Mouse (Mus musculus) left cerebral cortex, adult 18-20 months (tissue): ENCODE measurements around the gene Gucd1. TPM values are rescaled to one million over a fixed set of nuclear protein-coding genes. Genes with fewer than 3 reads are reported as not detected.

Source experiments
- DNase-seq, 2 experiments: peaks; one replicate each; pipeline ENCODE4 v3.0.0; 2021 to 2022; ENCODE audit warnings: low spot score in 2 of 2, mixed read lengths in 1 of 2
- total RNA-seq, 2 experiments: library from RNA; stranded (reverse); gene quantifications; 2 replicates each; pipeline ENCODE4 v1.2.3; 2021

Gucd1 gene
- total RNA-seq, 2 experiments from 2014 or later = 15.3 to 15.9 TPM

- DNase-seq = no peak
Measured at GRCm38 (mm10) chr10:75332268-75332667, 185.5 kb downstream of the Gucd1 start.

- no peak for DNase-seq
Measured at GRCm38 (mm10) chr10:75328201-75328704, 189.5 kb downstream of the Gucd1 start.

DNA sequence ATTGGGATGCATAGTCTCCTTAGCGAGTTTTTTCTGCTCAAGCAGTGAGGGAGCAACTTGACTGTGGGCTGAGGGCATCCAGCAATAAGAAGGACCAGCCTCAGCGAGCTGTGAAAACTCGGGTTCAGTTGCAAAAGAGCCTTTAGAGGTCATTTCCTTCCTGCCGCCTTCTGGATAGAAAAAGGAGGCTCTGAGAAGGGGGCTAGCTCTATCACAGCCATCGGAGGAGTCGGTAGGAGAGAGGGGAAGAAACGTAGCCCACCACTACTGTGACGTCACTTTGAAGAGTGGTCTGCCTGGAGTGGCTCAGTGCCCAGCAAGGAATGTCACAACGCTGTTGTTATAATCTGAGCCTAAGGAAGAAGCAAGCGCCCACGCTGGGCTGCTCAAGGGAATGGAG lies 190.7 kb downstream of the Gucd1 start:
- no peak for DNase-seq

DNA sequence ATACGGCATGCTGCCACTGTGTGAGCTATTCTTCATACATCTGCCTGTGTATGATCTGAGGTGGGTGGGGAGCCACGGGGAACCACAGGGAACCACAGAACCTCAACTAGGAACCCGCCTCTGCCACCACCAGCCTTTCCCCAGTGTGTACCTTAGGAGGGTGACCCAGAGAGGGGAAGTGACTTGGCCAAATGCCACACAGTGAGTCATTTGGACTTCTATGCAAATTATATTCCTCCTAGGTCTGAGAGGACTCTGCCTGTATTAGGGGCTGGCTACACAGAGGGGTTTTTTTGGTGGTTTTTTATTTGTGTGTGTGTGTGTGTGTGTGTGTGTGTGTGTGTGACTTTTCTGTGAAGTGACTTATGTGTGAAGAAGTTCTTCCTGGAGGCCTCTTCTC lies 191.2 kb downstream of the Gucd1 start:
- DNase-seq = no peak

DNA sequence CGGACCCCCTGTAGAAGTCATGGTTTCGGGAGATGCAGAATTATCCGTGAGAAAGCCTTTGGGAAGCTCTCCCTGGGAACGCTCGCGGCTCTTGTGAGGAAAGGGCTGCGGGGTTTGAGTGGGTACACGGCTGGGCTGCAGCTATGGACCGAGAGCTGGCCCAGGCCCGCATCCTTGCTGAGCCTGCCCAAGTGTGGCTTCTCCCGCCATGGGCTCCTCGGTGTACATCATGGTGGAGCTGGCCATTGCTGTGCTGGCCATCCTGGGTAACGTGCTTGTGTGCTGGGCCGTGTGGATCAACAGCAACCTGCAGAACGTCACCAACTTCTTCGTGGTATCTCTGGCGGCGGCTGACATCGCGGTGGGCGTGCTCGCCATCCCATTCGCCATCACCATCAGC lies 192.0 kb downstream of the Gucd1 start:
- DNase-seq = no peak

- DNase-seq = no peak
Measured at GRCm38 (mm10) chr10:75324391-75324790, 193.4 kb downstream of the Gucd1 start.

- no peak for DNase-seq
Measured at GRCm38 (mm10) chr10:75323986-75324385, 193.8 kb downstream of the Gucd1 start.

DNA sequence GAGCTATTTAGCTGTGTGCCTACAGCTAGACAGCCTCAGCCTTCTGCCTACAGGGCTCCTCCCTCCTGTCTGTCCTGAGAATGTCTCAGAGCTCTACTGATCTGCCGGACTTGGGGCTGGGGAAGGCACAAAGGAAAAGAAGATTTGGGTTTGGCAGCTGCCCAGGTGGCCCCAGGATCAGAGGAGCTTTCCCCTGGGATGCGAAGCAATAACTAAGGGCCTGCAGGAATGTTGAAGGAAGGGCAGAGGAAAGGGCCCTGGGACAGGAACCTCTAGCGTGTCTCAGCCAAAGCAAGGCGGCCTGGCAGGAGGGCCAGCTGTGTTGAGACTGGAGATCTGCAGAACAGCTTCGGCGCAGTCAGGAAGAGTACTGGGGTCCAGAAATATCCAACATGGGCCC lies 194.8 kb downstream of the Gucd1 start:
- no peak for DNase-seq

DNA sequence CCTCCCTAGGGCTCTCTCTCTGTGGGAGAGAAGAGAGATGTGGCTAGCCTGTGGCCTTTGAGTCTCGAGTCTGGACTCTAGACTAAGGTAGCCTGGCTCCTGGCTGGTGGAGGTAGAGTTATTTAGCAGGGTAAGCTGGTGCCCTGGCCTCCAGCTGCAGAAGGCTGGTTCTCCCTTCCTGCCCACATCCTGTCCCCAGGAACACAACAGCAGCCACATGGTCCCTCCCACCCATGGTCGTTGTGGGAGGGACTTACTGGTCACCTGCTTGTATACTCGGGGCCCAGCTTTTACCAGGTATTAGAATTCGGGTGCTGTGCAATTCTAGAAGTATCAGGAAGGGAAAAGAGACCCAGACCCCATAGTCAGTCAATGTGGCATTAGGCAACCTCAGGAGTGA lies 197.5 kb downstream of the Gucd1 start:
- no peak for DNase-seq

DNA sequence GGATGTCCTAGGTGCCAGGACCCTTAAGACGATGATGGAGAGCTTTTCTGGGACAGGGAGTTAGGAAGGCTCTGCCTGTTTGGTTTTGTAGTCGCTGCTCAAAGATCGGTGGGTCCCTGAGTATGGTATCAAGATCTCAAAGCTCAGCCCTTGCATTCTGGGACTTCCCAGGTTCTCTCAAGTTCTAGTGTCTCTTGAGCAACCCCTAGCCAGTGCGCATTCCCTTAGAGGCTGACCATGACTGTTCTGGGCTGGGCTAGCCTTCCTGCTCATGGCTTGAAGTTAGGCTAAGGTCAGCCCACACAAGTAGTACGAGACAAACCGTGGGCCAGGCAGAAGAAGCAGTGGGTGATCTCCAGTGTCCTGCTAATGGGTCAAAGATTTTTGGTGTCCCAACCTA lies 199.6 kb downstream of the Gucd1 start:
- DNase-seq = no peak

- DNase-seq = peak; percentile 52 to 55
Measured at GRCm38 (mm10) chr10:75316908-75317761, 200.6 kb downstream of the Gucd1 start.

GRCm38 (mm10) chr10:75316872-75316907 lies 201.1 kb downstream of the Gucd1 start, which contains the start of gene Adora2a:
Gene Adora2a (plus strand): TSS chr10:75316877.
- DNase-seq = no peak

DNA sequence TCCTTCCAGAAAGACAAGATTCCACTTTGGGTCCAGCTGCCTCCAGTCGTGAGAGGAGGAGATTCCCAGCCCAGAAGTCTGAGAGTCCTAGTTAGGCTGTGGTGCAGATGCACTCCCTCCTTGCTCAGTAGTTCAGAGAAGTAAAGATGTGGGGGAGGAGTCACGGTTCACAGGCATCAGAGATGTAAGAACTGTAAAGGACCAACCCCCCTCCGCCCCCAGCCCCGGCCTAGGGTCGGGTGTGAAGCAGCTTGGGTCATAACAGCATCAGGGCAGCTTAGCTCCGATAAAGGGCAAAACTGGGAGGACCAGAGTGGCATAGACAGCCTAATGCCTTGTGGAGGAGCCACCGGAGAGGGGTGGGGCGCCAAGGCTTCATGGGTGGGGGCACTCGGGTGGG lies 201.3 kb downstream of the Gucd1 start:
- DNase-seq = no peak

DNA sequence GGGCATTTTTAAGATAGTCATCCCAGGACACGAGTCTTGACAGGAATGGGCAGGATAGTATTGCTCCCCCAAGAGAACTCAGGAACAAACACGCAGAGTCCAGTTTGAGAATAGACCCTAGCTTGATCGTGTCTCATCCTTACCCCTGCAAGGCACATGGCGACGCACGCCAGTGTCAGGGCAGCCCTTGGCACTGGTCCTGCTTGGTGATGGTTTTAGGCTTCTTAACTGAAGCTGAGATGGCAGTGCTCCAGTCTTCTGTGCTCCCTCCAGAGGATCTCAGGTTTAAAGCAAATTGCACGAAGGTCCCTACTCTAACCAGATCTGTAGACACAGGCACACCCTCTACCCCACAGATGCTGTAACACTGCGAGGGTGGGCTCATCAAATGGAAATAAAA lies 202.0 kb downstream of the Gucd1 start:
- no peak for DNase-seq

DNA sequence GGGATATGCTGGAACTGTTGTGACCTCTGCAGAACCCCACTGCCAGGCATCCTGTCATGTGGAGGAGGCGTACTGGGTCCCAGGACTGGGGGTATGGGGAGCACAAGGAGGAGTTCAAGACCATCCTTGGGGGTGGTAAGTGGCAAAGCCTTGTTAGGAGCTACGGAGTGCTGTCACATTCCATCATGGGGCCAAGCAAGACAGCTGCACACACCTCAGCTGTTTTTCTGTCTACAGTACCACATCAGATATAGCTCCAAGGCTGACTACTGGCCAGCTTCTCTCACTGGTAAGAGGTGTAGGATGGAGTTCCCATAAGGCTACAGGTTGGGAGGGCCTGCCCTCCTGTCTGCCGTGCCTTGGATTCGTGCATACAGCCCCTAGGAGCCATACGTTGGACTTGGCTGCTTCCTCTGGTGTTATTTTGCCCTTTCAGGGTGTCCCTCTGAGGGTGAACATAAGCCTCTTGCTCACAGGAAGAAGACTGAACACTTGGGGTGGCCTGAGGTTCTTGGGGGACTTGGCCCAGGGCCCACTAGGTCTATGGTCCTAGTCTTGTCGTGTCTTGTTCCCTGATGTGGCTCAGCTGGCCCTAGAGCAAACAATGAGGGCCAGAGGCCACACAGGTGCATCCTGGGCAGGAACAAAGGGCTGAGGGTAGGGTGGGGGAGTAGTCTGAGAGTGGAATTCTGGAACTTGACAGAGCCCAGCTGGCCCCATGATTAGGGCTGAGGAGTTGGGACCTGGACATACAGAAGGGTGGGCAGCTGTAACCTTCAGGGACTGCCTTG lies 203.4 kb downstream of the Gucd1 start:
- no peak for DNase-seq

DNA sequence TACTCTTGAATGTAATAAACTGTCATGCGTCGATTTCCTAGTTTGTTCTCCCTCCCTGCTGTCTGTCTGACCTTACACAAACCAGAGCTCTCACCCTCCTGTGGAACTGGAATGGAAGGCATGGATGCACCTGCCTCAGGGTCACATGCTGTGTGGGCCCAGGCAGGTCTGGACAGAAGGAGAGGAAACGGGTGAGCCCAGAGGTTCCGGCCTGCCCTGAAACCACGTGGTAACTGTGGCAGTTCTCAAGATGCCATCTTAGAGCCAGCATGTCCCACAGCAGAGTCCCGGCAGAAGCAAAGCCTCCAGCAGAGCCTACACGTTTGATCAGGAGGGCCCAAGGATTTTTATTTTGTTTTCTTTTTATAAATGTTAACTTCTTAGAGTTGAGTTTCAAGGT lies 205.4 kb downstream of the Gucd1 start:
- no peak for DNase-seq

DNA sequence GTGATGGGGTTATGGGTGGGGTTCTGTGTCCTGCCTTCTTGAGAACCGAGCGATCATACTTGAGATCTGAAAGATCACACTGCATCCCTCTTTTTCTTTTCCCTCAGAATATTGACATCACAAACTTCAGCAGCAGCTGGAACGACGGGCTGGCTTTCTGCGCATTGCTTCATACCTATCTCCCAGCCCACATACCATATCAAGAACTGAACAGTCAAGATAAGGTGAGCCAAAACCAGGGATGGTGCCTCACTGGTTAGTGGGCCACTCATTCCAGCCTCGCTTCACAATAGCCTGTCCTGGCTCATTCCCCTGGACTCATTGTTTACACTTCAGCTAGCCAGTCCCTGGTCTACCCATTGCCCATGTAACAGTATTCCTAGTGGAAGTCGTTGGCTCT lies 210.6 kb downstream of the Gucd1 start:
- no peak for DNase-seq

DNA sequence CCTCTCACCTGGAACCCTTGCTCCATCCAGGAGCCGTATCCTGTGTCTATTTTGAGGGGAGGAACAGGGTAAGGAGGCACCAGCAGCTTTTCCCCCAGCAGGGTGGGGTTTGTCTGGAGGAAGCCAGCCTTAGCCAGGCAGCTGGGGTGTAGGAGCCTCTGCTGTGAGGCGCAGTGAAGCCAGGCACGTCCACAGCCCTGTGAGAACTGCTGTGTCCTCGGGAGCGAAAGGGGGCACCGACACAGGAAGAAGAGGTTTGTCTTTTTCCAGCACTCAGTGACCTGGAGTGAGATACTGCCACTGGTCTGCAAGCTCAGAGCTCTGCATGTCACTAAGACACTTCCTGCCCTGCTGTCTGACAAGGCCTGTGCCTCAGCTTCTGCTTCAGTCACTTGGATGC lies 213.4 kb downstream of the Gucd1 start:
- no peak for DNase-seq

- DNase-seq = no peak
Measured at GRCm38 (mm10) chr10:75304049-75304405, 213.7 kb downstream of the Gucd1 start.

GRCm38 (mm10) chr10:75303324-75304048 lies 214.3 kb downstream of the Gucd1 start:
- peak; percentile 60 to 72 for DNase-seq

DNA sequence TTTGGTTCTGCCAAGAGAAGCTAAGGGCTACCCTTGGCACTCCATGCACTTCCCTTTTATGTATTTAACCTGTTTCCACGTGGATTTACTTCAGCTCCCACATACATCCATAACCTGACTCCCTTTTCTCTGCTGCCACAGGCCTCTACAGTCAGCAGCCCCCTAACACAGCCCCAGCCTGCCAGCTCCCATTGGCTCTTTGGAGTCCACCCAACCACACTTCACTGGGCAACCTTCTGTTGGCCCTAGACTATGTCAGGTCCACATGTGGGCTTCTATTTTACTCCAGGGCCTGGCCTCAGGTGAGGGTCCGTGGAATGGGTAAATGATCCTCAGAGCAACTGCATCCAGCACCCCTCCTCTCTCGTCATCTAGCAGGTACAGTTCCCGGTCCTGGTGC lies 215.2 kb downstream of the Gucd1 start:
- DNase-seq = no peak

DNA sequence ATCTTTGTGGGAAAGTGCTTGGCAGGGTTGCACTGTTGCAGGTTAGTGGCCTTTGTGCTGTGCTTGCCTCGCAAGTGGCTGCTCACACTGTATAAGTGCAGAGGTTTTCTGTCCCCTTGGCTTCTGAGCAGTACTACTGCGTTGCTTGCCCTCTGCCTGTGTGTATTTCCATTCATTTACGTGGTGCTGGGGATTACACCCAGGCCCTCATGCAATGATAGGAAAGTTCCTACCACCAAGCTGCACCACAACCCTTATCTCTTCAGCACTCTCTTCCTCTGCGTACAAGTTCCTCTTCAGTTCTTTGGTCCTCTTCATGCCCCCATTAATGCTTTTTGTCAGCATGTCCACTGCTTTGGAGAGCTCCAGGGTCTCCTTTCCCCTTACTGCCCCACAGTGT lies 215.8 kb downstream of the Gucd1 start:
- no peak for DNase-seq
